Mouse (Mus musculus) retina, adult 2 months (tissue): ENCODE results near the gene Klhl11.

ENCODE experiments used
- DNase-seq: peaks from one replicate; pipeline ENCODE4 v3.0.0-alpha.2; 2012; ENCODE audit warnings: low read depth, low spot score

Klhl11 gene

DNA sequence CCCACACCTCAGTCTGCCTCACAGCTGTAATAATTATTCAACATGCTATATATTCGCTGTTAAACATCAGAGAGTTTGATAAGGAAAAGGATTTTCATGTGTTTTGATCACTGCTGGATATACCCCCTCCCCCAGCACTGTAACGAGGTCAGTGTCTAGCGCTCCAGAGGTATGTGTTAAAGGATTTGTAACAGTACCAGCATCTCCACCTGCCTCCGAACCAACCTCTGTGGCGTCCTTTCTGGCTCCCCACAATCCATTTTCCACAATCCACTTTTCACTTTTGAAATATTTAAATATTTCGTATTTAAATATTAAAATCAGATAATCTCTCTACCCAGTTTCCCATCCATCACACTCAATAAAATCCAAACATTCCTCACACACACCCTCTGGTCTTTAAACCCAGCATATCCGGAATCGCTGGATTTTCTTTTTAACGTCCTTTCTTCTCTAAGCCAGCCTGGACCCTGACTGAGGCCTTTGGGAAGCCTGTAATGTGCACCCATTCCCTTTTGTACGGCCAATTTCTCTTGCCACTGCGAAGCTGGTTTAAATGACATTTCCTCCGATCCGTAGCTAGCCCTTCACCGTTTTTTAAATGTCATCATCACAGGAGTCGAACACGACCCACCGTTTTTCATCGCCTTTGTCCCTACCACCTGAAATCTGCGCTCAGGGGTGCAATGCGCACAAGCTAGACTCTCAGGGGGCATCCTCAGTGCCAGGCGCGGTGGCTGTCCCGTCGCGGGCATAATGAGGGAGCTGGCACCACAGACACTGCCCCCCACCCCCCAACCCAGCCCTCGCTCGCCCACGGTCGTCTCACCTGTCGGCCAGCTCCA lies 967 bp downstream of the Klhl11 start:
- no peak for DNase-seq

DNA sequence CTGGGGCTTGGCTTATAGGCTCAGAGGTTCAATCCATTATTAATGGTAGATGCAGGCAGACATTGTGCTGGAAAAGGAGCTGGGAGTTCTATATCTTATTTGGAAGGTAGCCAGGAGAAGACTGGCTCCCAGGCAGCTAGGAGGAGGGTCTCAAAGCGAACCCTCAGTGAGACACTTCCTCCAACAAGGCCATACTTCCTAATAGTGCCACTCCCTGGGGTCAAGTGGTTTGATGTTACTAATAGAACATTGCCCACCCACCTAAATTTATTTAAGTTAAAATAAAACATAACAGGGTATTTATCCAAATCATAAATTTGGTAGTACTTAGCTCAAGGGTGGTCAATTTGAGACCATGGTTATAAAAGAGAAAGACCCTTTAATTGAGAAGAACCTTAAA lies 6.7 kb downstream of the Klhl11 start:
- DNase-seq, result no peak

DNA sequence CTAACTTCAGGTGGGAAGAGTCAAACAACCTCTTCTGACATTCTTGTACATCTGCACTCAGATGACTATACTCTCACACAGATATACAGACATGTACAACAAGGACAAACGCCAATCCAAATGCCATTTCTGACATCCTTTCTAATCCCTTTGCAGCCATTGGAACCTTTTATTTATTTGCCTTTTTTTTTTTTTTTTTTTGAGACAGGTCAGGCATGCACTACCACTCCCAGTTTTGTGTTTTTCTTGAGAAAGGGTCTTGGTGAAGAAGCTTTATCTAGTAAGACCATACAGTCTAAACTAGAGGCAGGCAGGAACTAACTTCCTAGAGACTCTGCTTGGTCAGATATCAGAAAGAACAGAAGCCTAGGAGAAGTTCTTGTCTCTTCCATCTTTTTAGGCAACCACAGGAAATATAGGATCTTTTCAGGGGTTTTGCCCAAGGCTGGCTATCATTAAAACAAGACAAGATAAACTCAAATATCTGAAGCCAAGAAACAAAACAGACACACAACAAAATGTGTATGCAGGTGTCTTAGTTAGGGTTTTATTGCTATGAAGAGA lies 7.2 kb downstream of the Klhl11 start:
- DNase-seq, result no peak

DNA sequence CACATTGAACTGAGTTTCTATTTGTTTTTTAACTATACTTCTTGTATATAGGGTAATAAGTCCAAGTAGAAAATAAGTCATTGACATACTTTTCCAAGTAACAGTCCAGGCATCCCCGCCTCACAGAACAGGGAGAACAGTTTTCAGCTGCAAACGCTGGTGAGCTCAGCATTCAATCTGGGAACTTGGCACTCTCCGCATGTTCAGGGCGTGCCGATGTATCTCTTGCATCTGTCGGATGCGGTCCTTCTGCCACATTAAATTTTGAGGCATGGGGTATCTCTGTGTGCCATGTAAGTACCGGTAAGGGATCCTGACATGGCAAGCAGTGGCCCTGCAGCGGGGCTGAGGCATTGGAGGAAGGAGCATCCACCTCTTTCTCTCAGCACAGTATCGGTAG lies 9.8 kb downstream of the Klhl11 start:
- DNase-seq, result no peak

DNA sequence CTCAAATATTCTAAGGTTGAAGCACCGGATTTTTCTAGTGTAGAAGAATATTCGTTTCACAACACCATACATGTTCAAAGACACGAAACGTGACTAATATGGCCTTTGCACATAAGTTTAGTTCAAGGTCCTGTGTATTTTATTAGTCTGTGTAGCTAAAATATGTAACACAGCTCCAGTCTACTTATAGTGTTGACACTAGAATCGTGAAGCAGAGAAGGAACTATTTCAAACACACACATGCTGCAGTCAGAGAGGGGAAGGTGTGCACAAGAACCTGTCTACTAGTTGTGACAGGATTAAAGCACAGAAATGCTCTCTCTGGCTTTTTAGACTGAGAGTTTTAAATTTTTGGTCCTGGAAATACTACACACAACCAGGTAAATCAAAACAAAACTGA lies 14.8 kb downstream of the Klhl11 start:
- DNase-seq, result no peak

DNA sequence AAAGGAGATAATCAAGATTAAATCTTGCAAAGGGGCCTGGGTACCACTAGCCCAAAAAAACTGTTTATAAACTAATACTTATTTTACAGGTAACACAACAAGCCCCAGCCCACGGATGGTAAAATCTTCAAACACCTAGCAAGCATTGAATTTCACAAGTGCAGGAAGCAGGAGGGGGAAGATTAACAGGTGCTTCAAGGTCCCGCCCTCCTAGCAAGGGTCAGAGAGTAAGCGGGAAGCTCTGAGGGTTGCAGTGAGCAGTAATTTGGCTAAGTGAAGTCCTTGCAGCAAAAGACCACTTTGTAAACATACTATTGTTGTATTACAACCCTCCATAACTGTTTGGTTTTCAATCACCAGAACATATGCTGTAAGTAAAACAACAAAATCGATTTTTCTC lies 15.3 kb downstream of the Klhl11 start:
- DNase-seq, result no peak

DNA sequence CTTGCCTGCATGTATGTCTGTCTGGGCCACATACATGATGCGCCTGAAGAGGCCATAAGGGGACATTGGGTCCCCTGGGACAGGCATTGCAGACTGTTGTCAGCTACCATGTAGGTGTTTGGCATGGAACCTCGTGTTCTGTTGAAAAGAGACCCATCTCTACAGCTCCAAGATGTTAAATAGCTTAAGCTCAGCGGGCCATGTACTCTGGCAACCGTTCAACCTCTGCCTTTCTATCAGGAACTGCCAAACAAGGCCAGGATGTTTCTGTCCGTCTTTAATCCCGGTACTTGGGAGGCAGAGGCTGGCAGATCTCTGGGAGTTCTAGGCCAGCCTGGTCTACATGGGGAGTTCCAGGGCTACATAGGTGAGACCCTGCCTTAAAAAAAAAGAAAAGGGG lies 29.9 kb downstream of the Klhl11 start:
- no peak for DNase-seq

DNA sequence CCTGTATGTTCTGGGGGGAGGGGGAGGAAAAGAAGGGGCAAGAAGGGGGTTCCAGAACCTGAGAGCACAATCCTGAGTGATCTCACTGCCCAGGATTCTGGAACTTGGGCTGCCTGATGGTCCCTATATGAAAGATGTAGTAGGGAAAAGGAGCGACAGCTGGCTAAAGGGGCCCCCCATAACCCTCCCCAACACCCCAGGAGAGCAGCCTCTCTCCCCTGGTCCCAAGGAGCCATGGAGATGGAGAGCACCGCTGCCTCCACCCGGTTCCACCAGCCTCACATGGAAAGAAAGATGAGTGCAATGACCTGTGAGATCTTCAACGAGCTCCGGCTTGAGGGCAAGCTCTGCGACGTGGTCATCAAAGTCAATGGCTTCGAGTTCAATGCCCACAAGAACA lies 30.7 kb downstream of the Klhl11 start, which contains the start of the genes Nt5c3b and Klhl10:
Nt5c3b (minus strand) TSS at position 12 of the 400 bp plus-strand sequence.
Klhl10 (plus strand) TSS at position 121 of the 400 bp plus-strand sequence.
- no peak for DNase-seq

DNA sequence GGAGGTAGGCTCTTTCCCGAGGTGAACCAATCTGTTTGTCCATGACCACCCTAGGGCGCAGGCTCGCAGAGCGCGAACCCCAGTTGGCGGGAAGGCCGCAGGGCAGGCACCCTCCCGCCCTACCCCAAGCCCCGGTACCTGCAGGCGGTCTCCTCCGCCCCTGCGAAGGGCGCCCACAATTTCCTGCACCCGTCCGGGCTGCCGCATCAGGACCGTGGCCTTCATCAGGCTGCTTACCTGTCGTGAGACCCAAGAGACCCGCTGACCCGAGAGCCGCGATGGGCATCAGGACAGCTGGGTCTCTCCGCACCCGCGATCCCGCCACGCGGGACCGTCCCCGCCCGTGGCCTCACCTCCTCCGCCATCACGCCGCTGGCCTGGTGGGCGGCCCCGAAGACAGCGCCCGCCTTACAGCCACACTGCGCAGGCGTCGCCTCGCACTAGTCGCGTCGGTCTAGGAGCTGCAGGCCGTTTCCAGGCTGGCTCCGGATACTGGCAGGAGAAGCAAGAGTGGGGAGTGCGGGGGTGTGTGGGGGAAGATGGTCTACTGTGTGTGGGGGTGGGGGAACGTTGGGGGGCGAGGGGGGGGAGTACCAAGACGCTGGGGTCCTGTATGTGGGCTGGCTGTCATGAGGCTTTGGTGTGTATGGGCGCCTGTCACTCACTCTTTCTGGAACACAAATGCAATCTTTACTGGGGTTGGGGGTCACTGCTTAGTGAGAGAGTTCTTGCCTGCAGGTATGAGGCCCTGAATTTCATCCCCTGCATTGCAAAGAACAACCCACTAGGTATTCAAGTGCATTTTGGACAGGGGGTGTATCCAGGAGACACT lies 31.6 kb downstream of the Klhl11 start:
- peak; percentile 60 for DNase-seq

DNA sequence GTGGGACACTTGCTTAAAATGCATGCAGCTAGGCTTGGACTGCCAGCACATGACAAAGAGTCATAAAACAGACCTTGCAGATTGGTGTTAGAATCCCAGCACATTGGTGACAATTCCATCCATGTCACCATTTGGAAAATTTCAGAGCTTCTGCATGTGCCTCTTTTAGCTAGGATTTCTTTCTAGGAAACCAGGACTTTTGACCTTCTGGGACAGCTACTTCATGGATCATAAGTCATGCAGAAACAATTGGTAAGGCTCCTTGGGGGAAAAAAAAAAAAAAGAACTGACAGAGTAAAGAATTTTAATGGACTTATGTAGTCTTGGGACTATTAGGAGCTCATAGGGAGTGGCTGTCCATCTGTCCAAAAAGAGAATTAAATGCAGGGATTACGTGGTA lies 34.6 kb downstream of the Klhl11 start:
- no peak for DNase-seq

DNA sequence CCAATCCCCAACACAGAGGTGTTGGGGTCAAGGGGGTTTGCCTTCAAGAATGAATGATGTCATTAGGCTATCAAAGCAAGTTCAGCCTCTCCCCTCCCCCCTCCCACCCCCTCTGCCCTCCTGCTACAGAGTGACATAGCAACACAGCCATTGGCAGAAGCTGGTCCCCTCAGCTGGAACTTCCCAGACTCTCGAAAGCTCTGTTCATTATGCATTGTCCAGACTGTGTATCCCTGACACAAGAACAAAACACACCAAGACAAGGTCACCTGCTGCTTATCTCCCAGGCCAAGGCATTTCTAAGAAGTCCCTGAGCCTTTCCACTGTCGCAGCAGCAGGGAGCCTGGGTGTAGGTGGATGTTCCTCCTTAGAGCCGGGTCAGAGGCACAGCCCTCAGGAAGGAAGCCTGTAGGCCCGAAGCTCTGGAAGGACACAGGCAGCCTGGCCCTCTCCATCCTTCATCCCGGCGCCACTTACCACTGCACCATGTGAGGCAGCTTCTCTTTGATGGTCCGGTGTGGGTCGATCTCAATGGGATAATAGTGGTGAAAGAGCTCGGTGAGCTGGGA lies 36.8 kb downstream of the Klhl11 start:
- no peak for DNase-seq

DNA sequence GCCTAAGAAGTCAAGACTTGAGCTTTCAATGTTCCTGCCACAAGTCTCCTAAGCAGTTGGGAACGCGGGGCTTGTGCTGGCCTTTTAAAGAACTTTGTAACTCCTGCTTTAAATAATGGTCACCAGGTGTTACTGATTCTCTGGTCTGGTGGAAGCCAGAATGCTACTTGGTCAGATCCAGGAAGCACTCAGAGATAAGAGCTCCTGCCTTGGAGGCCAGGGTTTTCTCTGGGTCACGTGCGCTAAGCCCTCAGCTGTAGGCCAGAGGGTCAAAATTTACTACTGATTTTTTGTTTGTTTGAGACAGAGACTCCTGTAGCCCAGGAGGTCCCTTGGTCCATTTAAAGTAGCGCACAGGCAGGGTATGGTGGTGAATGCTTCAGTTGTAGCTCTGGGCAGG lies 40.5 kb downstream of the Klhl11 start:
- no peak for DNase-seq

DNA sequence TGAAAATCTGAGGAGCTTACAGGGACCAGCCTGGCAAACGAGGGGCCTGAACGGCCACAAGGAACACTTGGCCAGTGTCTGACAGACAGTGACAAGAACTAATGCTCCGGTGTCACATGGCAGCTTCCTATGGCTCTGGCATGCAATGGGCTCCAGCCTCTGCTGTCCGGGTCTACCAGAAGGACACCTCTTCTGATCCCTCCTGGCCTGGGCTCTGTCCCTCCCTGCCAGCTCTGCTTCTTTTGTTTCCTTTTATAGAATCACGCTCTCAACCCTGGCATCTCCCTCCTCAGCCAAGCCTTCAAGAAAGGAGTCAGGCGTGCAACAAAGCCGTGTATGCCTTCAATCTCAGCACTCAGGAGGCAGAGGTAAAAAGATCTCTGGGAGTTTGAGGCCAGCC lies 42.5 kb downstream of the Klhl11 start:
- DNase-seq, result no peak

DNA sequence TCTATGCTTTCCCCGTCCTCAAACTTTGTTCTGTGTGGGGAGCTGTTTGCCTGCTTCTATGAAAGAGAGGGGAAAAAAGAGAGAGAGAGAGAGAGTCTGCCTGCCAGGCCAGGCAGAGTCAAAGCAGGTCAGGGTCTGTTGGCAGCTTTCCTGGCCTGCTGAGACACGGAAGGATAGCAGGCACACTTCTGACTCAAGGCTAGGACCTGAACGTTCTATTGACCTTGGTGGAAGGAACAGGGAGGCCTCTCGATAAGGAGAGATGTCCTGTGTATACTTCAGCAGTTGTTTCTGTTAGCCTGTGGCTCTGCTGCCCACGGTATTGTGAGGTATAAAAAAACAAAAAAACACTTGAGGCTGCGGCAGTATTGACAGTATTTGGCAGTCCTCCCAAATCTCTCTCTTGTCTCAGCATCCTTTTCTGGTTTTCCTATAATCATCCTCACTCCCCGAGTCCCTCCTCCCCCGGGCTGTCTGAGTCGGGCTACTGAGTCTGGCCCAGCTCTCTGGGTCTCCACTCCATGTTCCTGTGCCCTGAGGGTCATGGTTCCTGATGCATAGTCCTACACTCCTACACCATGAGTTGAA lies 43.8 kb downstream of the Klhl11 start:
- DNase-seq, result no peak

DNA sequence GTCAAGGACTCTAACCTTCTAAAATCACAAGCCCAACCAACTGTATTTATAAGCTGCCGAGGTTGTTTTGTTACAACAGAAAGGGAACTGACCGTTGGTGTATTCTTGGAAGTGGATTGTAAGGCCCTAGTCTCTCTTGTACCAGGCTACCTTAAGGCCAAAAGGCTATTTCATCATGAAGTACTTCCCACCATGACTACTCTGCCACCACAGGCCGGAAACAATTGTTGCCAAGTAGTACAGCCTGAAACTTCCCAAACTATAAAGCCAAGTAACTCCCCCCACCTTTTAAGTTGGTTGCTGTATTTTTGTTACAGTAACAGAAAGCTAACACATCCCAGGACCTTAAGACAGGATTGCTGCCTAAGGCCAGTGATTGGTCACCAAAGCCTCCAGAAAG lies 45.7 kb downstream of the Klhl11 start:
- no peak for DNase-seq

DNA sequence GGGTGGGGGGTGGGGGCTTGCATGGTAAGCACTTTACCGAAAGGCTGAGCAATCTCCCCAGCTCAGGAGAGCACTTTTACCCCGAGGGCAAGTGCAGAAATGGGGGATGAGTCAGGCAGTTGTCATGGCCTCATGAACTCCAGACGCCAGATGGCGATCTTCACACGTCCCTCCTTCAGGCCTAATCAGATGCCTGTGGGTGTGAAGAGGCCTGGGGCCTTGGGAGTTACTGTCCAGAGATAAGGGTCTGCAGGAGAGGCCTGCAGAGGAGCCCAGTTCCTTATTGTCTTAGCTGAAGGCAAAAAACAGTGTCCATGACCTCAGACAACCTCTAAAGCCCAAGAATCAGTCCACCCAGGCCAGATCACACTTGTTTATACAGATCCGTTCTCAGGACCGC lies 46.7 kb downstream of the Klhl11 start:
- DNase-seq, result no peak

DNA sequence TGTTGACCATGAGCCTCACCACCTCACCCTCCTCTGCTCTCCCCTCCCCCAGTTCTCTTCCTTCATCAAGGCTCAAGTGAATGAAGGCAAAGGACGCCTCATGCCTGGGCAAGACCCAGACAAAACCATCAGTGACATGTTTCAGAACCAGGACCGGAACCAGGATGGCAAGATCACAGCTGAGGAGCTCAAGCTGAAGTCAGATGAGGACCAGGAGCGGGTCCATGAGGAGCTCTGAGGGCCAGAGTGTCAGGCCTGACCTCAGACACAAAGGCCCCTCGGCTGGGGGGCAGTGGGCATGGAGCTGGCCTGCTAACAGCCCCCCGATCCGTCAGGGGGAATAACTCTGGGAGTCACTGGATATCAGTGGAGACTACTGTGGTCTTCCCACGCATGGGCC lies 48.7 kb downstream of the Klhl11 start:
- no peak for DNase-seq

DNA sequence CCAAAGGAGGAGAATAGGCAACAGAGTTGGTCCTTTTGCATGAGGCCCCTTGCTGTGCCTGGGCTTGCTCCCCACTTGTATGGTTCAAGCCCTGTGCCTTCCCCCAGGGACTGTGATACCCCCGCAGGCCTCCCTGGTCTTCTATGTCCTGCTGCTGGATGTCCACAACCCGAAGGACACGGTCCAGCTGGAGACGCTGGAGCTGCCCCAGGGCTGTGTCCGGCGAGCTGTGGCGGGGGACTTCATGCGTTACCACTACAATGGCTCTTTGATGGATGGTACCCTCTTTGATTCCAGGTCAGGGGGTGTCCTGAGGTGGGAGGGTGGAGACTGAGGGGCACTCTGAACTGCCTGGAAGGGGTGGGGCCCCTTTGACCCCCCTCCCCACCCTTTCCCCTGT lies 51.0 kb downstream of the Klhl11 start:
- DNase-seq, result no peak

DNA sequence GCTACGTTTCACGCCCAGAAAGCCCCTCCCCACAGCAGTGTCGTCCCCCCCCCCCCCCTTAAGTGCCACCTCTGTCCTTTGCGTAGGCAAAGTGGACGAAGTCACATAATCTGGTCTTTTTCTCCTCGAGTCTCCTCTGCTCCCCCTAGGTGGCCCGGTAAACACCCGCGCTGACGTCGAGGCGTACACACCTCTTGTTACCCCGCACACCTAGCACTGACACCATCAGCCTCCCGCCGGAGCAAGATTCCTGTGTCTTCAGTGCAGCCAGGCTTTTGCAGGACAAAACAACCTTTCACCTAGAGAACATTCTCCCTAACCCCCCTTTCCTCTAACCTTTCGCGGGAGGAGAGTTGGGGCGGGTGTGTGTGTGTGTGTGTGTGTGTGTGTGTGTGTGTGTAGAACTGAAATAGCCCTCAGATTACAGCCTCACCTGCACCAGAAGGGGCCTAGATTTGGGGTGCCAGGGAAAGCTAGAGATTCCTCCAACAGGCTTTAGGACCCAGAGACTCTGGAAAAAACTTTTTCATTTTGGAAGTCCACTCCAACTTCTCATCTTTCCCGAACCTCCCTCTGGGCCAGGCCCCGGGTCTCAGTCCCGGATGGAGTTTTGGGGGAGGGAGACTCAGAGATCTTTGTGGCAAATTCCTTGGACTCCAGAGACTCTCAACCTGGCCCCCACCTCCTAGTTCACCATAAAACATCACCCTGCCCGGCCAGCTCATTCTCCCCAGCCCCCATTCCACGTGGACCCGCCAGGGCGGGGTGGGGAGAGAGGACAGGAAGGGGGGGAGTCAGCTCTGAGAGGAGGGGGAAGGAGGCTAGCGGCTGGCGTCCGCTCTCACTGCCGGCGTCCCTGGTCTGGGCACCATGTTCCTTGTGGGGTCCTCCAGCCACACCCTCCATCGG lies 57.4 kb downstream of the Klhl11 start, which contains the start of gene Fkbp10:
Fkbp10 (plus strand) TSS at position 784 of the 909 bp plus-strand sequence.
- DNase-seq, result no peak
